Mouse (Mus musculus): ENCODE measurements around the gene Gm5148.

GRCm38 (mm10) chr3:37666291-37667118 is 57.8 kb downstream of the Gm5148 start:
- peak; percentile 36; the same call in 1 of the 2 replicates for TF ChIP-seq TAL1 (IDR thresholded peaks at IDR 0.05; ENCODE audit: low read length)
- no peak for TF ChIP-seq ZMIZ1 (IDR thresholded peaks at IDR 0.05; ENCODE audit: low read depth, low read length)
- no peak for TF ChIP-seq ZC3H11A (IDR thresholded peaks at IDR 0.05; ENCODE audit: low read depth, low read length)

All from MEL (cell line).